Mouse (Mus musculus): Measurements from ENCODE around the gene Fscn2. TPM values are rescaled to one million over a fixed set of nuclear protein-coding genes. Genes with fewer than 3 reads are reported as not detected.

Fscn2 gene
- total RNA-seq, 2 experiments from 2014 or later = 0.52 to 0.98 TPM

DNA sequence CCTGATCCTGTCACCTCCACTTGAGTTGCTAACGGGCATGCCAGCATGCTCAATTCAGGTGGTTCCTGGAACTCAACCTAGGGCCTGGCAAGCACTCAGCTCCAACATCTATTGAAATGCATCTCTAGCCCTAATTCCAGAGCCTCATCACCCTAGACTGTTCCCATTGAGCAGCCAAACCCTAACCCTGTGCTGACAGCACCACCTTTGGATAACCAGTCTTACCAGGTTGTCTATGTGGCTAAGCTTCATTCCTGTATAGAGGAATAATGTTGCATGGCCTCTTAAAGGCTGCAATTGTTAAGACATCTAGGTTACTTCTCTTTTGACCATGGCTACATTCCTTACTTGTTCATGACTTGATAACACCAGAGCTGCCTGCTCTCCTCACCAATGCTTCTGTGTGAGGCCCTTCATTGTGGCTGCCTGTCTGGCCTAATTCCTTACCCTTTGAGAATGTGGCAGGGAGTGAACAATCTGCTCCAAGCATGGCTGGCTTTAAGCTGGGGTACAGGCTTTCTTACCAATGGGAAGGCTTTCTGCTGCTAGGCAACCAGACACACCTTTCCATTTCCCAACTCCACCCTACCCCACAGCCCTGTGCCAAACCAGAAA, 16.2 kb upstream of the Fscn2 start:
- DNase-seq (ENCODE audit: low spot score in 2 of 2) = peak; percentile 6 to 15

GRCm38 (mm10) chr11:120346383-120347034, 14.8 kb upstream of the Fscn2 start:
- DNase-seq (ENCODE audit: low spot score in 2 of 2) = peak; percentile 8 to 12

- DNase-seq (ENCODE audit: low spot score in 2 of 2) = peak; percentile 8 to 9
Measured at GRCm38 (mm10) chr11:120347301-120347700, 14.0 kb upstream of the Fscn2 start.

GRCm38 (mm10) chr11:120347791-120348683, 13.3 kb upstream of the Fscn2 start, which contains the start of gene Actg1:
Gene Actg1, minus strand, starts transcription at chr11:120348542.
- DNase-seq (ENCODE audit: low spot score in 2 of 2) = peak; percentile 18 to 88

DNA sequence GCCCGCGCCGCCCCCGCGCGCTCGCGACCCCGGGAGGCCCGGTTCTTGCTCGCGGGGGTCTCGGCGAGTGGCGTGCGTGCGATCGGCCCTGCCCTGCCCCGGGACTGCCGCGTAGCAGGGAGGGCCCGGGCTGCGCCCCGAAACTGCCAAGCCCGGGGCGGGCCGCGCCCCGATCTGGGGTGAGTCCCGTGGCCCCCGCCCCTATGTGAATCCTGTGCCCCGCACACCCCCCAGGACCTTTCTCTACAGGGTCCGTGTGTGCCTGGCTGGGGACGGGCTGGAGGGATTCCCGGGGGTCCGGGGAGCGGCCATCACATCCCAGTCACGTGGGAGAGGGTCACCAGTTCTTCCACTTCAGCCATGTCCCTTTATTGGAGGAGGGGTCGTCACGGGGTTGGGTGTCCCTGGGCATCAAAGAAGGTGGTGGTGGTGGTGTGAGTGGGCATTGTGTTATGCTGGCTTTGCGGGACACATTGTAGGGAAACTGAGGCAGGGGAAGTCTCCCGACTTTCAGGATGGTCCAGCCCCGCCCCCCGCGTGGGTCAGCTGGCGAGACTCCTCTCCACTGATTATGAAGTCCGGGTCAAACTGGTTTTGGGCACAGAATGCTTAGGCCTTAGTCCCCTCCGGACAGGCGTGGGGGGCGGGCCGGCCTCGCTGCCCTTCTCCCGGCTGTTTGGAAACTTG, 12.5 kb upstream of the Fscn2 start:
- peak; percentile 68 to 84 for DNase-seq (ENCODE audit: low spot score in 2 of 2)

GRCm38 (mm10) chr11:120349371-120349985, 11.9 kb upstream of the Fscn2 start:
- no peak for DNase-seq (ENCODE audit: low spot score in 2 of 2)

- peak; percentile 86 to 91 for DNase-seq (ENCODE audit: low spot score in 2 of 2)
Measured at GRCm38 (mm10) chr11:120349986-120350702, 11.2 kb upstream of the Fscn2 start.

DNA sequence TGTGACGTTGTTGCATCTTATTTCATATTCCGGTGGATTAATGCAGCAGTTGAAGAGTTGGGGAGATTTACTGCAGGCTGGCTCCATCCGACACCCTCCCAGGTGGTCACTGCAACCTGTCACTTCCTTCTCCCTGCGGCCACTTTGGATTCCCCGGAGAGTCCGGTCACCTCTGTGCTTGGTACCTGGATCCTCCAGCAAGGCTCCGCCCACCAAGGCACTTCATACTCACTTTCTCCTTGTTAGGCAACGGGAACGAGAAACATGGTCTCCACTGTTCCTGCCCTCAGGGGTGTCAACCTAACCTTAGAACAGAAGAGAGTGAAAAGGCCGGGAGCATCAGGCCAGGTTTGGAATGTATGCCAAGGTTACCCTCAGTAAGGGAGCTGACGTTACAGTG, 10.6 kb upstream of the Fscn2 start:
- peak; percentile 15 to 20 for DNase-seq (ENCODE audit: low spot score in 2 of 2)

- DNase-seq (ENCODE audit: low spot score in 2 of 2) = peak; percentile 13 to 17
Measured at GRCm38 (mm10) chr11:120351250-120352092, 9.9 kb upstream of the Fscn2 start.

DNA sequence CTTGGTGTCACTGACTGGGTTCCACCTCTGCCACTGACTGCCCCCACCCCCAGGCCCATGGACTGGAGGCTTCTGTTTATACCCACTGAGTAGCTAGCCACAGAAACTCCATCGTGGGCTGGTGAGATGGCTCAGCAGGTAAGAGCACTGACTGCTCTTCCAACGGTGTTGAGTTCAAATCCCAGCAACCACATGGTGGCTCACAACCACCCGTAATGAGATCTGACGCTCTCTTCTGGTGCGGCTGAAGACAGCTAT, 9.3 kb upstream of the Fscn2 start:
- peak in 1 of 2 experiments; percentile 12 for DNase-seq (ENCODE audit: low spot score in 2 of 2)

- peak; percentile 20 to 33 for DNase-seq (ENCODE audit: low spot score in 2 of 2)
Measured at GRCm38 (mm10) chr11:120352571-120353290, 8.6 kb upstream of the Fscn2 start.

DNA sequence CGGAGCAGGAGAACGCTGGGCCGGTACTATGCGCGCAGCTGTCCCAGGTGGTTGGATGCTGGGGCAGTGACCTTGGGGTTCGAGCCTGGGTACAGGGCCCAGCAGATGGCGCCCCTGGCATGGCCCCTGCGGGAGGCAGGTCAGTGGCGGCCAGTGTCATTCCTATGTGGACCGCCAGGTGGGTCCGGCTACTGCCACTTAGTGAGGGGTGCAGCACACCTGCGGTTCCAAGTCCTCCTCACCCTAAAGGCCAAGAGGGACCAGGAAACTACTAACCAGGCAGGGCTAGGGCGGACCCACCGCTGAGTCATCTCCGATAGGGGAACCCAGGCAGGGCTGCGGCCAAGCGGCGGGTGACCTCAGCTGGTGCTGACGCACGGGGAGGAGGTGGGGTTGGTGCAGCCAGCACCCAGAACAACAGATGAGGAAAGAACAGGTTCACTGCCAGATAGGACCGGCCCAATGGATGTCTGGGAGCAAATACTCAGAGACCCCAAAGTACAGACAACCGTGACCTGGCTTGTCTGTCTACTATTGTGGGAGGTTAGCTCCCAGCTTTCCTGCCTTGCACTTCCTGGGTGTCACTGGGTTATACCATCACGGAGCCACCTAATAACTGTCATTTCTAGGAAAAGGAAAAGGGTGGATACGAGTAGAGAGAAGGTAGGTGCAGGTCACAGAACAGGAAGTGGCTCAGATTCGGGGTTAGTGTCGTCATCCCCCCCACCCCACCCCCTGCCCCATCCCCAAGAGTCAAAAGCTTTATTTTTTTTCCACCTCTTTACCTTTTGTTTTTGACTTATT, 7.6 kb upstream of the Fscn2 start:
- peak; percentile 63 to 80 for DNase-seq (ENCODE audit: low spot score in 2 of 2)

DNA sequence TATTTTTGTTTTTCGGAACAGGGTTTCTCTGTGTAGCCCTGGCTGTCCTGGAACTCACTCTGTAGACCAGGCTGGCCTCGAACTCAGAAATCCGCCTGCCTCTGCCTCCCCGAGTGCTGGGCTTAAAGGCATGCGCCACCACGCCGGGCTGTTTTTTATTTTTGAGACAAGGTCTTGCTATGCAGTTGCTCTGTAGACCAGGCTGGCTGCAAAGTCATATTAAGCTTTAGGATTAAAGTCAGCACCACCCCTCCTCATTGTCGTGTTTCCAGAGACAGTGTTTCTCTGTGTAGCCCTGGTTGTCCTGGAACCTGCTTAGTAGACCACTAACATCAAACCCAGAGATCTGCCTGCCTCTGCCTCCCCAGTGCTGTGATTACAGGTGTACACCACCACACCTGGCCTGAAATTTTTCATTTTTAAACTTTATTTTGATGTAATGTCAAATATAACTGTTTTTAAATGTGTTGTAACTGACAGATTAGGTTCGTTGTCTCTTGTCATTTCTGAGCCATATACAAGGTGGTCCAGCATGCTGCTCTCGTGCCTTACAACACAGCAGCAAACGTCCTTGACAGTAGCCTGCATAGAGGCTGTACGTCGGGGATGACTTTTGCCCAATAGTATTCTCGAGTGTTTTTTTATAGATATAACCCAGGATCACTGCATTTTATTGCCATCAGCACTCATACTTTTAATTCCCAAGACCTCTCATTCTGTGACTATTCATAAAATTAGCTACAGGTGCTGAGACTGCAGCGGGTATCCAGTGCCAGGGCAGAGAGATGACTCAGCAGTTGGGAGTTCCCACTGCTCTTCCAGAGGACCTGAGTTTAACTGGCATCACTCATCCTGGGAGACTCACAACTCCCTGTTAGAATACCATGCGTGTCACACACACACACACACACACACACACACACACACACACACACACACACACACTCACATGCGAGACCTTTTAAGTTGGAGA, 6.7 kb upstream of the Fscn2 start:
- peak; percentile 5 to 13 for DNase-seq (ENCODE audit: low spot score in 2 of 2)

DNA sequence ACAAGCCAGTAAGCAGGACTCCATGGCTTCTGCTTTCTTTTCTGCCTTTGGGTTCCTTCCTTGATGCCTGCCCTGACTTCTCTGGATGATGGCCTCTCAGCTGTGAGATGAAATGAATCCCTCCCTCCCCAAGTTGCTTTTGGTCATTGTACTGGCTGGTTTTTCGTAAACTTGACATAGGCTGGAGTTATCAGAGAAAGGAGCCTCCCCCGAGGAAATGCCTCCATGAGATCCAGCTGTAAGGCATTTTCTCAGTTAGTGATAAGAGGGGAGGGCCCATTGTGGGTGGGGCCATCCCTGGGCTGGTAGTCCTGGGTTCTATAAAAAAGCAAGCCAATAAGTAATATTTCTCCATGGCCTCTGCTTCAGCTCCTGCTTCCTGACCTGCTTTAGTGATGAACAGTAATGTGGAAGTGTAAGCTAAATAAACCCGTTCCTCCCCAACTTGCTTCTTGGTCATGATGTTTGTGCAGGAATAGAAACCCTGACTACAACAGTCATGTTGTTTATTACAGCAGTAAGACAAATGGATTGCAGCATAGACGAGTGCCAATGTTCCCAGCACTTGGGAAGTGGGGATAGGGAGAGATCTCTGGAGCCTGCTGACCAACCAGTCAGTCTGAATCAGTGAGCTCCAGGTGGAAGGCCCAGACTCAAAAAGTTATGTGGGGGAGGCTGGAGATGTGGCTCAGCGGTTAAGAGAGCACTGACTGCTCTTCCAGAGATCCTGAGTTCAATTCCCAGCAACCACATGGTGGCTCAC, 5.9 kb upstream of the Fscn2 start:
- DNase-seq (ENCODE audit: low spot score in 2 of 2) = peak in 1 of 2 experiments; percentile 8

GRCm38 (mm10) chr11:120356319-120356840, 5.0 kb upstream of the Fscn2 start:
- DNase-seq (ENCODE audit: low spot score in 2 of 2) = no peak

DNA sequence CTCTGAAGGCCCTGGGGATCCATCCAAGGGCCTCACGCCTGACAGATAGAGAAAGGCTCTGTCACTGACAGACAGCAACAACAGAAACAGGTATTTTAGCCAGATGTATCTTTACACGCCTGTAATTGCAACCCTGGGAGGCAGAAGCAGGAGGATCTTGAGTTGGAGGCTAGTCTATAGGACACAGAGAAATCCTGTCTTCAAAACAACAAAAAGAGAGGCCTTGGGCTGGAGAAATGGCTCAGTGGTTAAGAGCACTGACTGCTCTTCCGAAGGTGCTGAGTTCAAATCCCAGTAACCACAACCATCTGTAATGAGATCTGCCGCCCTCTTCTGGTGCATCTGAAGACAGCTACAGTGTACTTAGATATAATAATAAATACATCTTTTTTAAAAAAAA, 4.4 kb upstream of the Fscn2 start:
- DNase-seq (ENCODE audit: low spot score in 2 of 2) = no peak
